Mouse (Mus musculus) cerebellum, adult (tissue): ENCODE data around the gene Prkcb.

Experiments
- ATAC-seq: cut with Nextera tagmentation; 2 replicates; pipeline ENCODE4 v1.9.2; 2017; ENCODE audit warnings: mild to moderate bottlenecking, moderate library complexity, mixed read lengths; ENCODE audit not compliant: insufficient number of reproducible peaks, low FRiP score, low TSS enrichment

Prkcb gene

DNA sequence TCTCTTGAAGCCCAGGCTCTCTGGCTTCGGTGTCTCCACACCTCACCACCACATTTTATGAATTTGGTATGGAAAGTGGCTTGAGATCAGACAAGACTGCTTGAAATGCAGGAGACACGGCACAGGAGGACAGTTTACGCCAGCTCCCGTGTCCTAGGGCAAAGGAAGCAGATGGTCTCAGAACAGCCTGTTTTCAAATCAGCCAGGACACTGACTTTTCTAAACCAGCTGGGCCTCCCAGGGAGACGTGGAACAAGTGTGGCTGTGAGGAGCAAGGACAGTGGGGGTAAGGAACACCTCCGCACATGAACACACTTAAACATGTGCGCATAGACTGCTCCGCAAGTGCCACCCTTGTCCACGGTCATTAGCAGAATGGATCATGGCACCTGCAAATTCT is 204.4 kb downstream of the Prkcb start:
- ATAC-seq: peak; percentile 52; the same call in 1 of the 2 replicates

DNA sequence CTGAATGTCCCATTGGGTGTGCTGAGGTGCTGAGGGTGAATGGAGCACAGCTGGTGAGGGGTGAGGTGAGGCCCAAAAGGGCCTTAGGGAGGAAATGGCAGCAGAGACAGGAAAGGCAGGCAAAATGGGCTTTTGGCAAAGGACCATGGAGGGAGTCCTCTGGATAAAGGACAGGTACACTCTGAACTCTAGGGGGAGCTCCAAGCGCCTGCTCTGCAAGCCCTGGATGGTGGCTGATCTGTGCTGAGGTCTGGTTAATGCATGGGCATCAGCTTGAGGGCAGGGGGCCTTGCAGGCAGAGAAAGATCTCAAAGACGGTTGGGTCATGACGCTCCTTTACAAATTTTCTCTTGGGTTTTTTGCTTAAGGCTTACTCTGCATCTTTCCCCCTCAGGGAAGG is 205.5 kb downstream of the Prkcb start:
- peak; percentile 65; the same call in 1 of the 2 replicates for ATAC-seq

GRCm38 (mm10) chr7:122497516-122497915 is 209.0 kb downstream of the Prkcb start:
- ATAC-seq: no peak

- ATAC-seq: no peak
These were observed 209.9 kb downstream of the Prkcb start for GRCm38 (mm10) chr7:122498461-122498860.

GRCm38 (mm10) chr7:122499743-122500597 is 211.4 kb downstream of the Prkcb start:
- ATAC-seq: no peak

DNA sequence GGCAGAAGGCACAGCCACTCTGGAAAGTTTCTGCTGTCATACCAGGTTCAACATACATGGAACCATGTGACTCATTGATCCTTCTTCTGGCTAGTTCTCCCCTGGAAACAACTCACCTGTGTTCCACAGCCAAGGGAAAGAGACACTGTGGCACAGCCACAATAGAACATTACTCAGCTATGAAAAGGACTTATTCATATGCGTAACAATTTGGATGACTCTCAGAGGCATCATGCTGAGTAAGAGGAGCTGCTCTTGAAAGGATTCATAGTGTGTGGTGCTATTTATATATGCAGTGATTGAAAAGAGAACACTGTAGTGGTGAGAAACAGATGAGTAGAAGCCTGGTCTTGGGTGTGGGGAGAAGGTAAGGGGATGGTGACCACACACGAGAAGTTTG is 217.9 kb downstream of the Prkcb start:
- ATAC-seq: no peak

DNA sequence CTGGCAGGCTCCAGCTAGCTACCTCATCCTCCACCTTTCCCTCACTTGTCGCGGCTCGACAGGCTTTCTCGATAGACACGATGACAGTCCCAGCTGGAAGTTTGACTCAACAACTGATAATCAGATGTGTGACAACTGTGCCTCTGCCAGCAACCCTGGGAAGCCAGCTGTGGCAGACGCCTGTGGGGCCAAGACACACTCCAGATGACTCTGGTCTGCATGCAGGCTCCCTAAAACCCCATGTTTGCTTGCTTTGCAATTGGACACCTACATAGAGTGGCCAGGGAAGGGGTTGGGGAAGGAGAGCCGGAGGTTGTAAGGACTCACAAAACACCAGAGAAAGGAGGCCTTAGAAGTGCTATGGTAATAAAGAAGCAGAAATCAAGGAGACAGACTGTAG is 221.4 kb downstream of the Prkcb start:
- no peak for ATAC-seq

DNA sequence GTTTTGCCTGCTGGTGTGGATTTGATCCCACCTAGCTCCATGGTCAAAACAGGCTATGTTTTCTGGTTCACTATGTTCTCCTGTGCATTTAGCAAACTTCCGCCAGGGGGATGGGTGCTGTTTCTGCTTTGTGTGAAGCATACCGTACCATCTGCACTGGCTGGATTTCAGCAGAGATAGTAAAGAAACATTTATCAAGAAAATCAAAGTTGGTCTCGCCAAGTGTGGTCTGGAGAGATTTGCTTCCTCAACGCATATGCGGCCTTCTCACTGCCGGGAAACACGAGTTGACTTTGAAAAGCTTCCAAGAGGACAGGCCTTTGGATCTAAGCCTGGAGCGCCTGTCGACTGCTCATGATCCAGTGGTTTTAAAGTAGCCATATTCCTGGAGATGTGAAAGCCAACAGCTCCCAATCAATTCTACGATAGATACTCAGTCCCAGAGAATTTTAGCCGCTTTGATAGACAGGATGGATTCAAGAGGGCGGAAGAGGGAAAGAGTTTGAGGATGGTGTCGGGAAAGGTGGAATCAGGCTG is 223.9 kb downstream of the Prkcb start:
- no peak for ATAC-seq

DNA sequence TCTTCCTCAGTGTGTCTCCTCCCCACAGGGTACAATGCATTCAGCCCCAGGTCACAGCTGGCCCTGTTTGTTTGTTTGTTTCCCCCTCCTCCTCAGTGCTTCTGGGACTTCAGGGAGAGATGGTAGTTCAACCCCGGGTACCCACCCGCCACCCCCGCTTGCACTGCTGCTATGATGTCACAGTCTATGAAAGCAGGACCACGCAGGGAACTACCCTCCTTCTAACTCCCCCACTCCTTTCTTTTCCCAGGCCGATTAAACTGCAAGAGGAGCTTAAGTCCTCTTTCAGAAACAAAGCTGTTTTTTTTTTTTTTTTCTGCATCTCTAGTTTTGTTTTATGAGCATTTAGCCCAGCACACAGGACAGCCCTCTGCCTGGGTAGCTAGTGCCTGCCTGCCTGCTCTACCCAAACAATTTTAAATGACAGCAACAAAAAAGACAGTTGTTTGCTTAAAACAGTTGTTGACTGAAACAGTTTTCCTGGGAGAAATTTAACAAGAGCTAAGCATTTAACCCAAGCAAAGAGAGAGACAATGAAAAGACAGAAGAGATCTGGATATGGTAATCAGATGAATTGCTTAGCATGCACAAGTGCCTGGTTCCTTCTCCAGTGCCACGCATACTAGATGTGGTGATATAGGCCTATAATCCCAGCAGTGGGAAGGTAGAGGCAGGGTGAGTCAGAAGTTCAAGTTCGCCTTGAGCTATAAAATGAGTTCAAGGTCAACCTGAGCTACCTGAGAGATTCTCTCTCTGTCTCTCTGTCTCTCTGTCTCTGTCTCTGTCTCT is 232.5 kb downstream of the Prkcb start:
- ATAC-seq: no peak

DNA sequence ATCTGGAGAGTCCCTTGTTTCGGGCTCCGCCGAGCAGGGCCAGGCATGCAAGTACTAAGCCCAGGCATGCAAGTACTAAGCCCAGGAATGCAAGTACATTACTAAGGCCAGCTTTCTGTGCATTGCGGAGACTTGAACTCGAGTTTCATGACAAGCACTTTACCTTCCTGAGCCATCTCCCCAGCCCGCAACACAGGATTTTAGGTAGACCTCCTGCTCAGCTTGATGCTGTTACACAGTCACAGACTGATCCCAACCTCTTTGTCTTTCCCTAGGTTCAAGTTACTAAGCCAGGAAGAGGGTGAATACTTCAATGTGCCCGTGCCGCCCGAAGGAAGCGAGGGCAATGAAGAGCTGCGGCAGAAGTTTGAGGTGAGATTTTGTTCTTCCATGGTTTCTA is 239.7 kb downstream of the Prkcb start:
- ATAC-seq: no peak

DNA sequence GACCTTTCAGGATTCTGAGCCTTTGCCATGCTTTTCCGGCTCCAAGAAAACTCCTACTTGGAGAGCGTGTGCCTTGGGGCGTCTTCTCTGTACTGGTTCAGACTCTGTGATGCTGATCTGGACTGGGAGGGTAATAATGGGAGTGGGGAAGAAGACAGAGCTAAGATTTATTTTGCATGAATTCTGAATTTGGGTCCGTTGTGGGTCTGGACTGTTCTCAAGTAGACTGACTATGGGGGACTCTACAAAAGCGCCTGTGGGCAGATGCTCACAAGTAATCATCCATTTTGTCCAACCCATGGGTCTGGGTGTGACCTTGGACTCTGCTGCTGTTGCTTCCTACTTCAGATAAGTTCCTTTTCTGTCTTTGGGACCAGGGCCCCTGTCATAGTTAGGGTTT is 240.1 kb downstream of the Prkcb start:
- no peak for ATAC-seq

- ATAC-seq: no peak
These were observed 245.2 kb downstream of the Prkcb start for GRCm38 (mm10) chr7:122533566-122534360.

- no peak for ATAC-seq
These were observed 256.1 kb downstream of the Prkcb start for GRCm38 (mm10) chr7:122544616-122545015.

- ATAC-seq: no peak
These were observed 268.1 kb downstream of the Prkcb start for GRCm38 (mm10) chr7:122556575-122557140.

DNA sequence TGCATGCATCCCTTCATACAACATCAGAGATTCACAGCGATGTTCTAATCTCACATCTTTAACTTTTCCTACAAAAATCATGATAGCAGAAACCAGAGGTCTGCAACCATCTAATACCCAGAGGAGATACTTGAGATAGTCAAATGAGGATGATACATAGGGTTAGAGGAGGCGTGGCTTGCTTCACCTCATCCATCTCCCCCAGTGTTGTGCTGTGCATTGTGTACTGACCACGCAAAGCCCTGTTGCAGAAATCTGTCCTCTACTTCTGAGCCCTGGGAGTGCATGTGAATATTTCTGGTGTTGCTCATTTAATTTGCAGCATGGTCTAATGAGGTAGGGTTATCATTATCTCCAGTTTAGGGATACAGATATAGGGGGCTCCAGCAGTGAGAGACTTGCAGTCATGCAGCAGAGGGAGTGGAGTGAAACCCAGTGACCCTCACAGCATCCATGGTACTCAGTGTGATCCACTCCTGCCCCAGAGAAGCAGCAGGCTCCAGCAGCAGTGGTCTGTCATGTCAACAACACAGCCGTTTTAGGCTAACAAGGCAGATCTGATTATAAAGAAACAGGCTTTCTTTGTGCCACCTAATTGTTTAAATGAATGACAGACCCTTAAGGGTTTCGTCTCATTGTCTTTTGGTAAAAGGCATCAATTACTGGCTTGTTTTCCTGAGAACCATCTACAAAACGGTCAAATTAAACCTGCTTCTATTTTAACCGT is 269.7 kb downstream of the Prkcb start:
- ATAC-seq: no peak

DNA sequence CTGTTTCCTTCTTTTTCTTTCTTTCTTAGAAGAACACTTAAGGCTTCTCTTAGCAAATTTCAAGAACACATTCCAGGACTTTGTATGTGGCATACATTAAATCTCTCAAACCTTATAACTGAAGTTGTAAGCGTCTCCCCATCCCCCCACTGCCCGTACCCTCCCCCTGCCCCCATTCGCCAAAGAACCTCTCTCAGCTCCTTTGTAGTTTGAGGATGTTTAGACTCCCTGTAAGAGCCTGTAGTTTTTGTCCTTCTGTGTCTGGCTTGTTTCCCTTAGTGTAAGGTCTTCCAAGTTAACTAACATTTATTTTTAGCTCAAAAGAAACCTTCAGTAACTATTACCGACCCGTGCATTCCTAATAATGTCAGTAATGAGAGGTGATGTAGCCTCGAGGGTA is 270.4 kb downstream of the Prkcb start:
- ATAC-seq: no peak

- ATAC-seq: no peak
These were observed 274.0 kb downstream of the Prkcb start for GRCm38 (mm10) chr7:122562586-122562985.

- no peak for ATAC-seq
These were observed 276.8 kb downstream of the Prkcb start for GRCm38 (mm10) chr7:122565371-122565770.

- no peak for ATAC-seq
These were observed 277.5 kb downstream of the Prkcb start for GRCm38 (mm10) chr7:122566011-122566410.
